Mouse (Mus musculus): Measurements from ENCODE around the gene Syne4. TPM values are rescaled to one million over a fixed set of nuclear protein-coding genes. Genes with fewer than 3 reads are reported as not detected.

Gene Syne4
- polyA plus RNA-seq, 1 experiment, result 0.04 TPM

- Histone ChIP-seq H3K36me3 (ENCODE audit: control insufficient read depth) (no peaks in the 10 kb centered on the region), H3K27me3 (ENCODE audit: control insufficient read depth) (peaks cover 32% of the 10 kb centered on the region), H3K4me1 (ENCODE audit: control insufficient read depth) (no peaks in the 10 kb centered on the region), H3K9me3 (ENCODE audit: control insufficient read depth, low read length) (no peaks in the 10 kb centered on the region), H3K4me3 (replicated peaks) (no peak overlapping the region)
- no peak for TF ChIP-seq GATA1 (IDR thresholded peaks at IDR 0.05; ENCODE audit: low read length)
- no peak for TF ChIP-seq TAL1 (IDR thresholded peaks at IDR 0.05; ENCODE audit: low read length)
These were observed 17.3 kb downstream of the Syne4 start for GRCm38 (mm10) chr7:30331887-30332286.

GRCm38 (mm10) chr7:30332622-30333259 lies 18.1 kb downstream of the Syne4 start:
- H3K9me3 ChIP-seq (ENCODE audit: control insufficient read depth, low read length), result no peaks in the 10 kb centered on the region
- H3K36me3 ChIP-seq (ENCODE audit: control insufficient read depth), result no peaks in the 10 kb centered on the region
- peaks cover 28% of the 10 kb centered on the region for H3K27me3 ChIP-seq (ENCODE audit: control insufficient read depth)
- TF ChIP-seq TAL1 (IDR thresholded peaks at IDR 0.05; ENCODE audit: low read length) (no peak), GATA1 (IDR thresholded peaks at IDR 0.05; ENCODE audit: low read length) (no peak)
- H3K4me1 ChIP-seq (ENCODE audit: control insufficient read depth), result no peaks in the 10 kb centered on the region
- H3K4me3 ChIP-seq (replicated peaks), result no peak overlapping the region

- Histone ChIP-seq H3K36me3 (ENCODE audit: control insufficient read depth) (no peaks in the 10 kb centered on the region), H3K27me3 (ENCODE audit: control insufficient read depth) (peaks cover 28% of the 10 kb centered on the region), H3K9me3 (ENCODE audit: control insufficient read depth, low read length) (no peaks in the 10 kb centered on the region), H3K4me1 (ENCODE audit: control insufficient read depth) (no peaks in the 10 kb centered on the region), H3K4me3 (replicated peaks) (no peak overlapping the region)
- TF ChIP-seq GATA1 (IDR thresholded peaks at IDR 0.05; ENCODE audit: low read length), result no peak
- no peak for TF ChIP-seq TAL1 (IDR thresholded peaks at IDR 0.05; ENCODE audit: low read length)
These were observed 18.8 kb downstream of the Syne4 start for GRCm38 (mm10) chr7:30333436-30333835.

GRCm38 (mm10) chr7:30334563-30334962 lies 20.0 kb downstream of the Syne4 start:
- Histone ChIP-seq H3K4me3 (replicated peaks) (no peak overlapping the region), H3K27me3 (ENCODE audit: control insufficient read depth) (peaks cover 28% of the 10 kb centered on the region)

GRCm38 (mm10) chr7:30335688-30336087 lies 21.1 kb downstream of the Syne4 start:
- Histone ChIP-seq H3K4me1 (ENCODE audit: control insufficient read depth) (no peaks in the 10 kb centered on the region), H3K27me3 (ENCODE audit: control insufficient read depth) (peaks cover 26% of the 10 kb centered on the region), H3K4me3 (replicated peaks) (no peak overlapping the region), H3K9me3 (ENCODE audit: control insufficient read depth, low read length) (no peaks in the 10 kb centered on the region), H3K36me3 (ENCODE audit: control insufficient read depth) (no peaks in the 10 kb centered on the region)
- no peak for TF ChIP-seq TAL1 (IDR thresholded peaks at IDR 0.05; ENCODE audit: low read length)
- TF ChIP-seq GATA1 (IDR thresholded peaks at IDR 0.05; ENCODE audit: low read length), result no peak

More at GRCm38 (mm10) chr7:30334563-30334962, 20.0 kb downstream of the Syne4 start:
- Histone ChIP-seq H3K4me1 (ENCODE audit: control insufficient read depth) (no peaks in the 10 kb centered on the region), H3K36me3 (ENCODE audit: control insufficient read depth) (no peaks in the 10 kb centered on the region), H3K9me3 (ENCODE audit: control insufficient read depth, low read length) (no peaks in the 10 kb centered on the region)
- TF ChIP-seq GATA1 (IDR thresholded peaks at IDR 0.05; ENCODE audit: low read length), result no peak
- TF ChIP-seq TAL1 (IDR thresholded peaks at IDR 0.05; ENCODE audit: low read length), result no peak

- no peak for TF ChIP-seq GATA1 (IDR thresholded peaks at IDR 0.05; ENCODE audit: low read length)
- no peak for TF ChIP-seq TAL1 (IDR thresholded peaks at IDR 0.05; ENCODE audit: low read length)
These were observed 21.8 kb downstream of the Syne4 start for GRCm38 (mm10) chr7:30336384-30336783.

GRCm38 (mm10) chr7:30339432-30340109 lies 25.0 kb downstream of the Syne4 start:
- H3K4me3 ChIP-seq (replicated peaks), result no peak overlapping the region
- no peaks in the 10 kb centered on the region for H3K36me3 ChIP-seq (ENCODE audit: control insufficient read depth)
- H3K9me3 ChIP-seq (ENCODE audit: control insufficient read depth, low read length), result no peaks in the 10 kb centered on the region
- TF ChIP-seq GATA1 (IDR thresholded peaks at IDR 0.05; ENCODE audit: low read length), result no peak
- no peak for TF ChIP-seq TAL1 (IDR thresholded peaks at IDR 0.05; ENCODE audit: low read length)
- no peaks in the 10 kb centered on the region for H3K4me1 ChIP-seq (ENCODE audit: control insufficient read depth)
- H3K27me3 ChIP-seq (ENCODE audit: control insufficient read depth), result peaks cover 11% of the 10 kb centered on the region

More at GRCm38 (mm10) chr7:30336384-30336783, 21.8 kb downstream of the Syne4 start:
- Histone ChIP-seq H3K27me3 (ENCODE audit: control insufficient read depth) (peaks cover 23% of the 10 kb centered on the region), H3K9me3 (ENCODE audit: control insufficient read depth, low read length) (no peaks in the 10 kb centered on the region), H3K36me3 (ENCODE audit: control insufficient read depth) (no peaks in the 10 kb centered on the region), H3K4me1 (ENCODE audit: control insufficient read depth) (no peaks in the 10 kb centered on the region), H3K4me3 (replicated peaks) (no peak overlapping the region)

- Histone ChIP-seq H3K36me3 (ENCODE audit: control insufficient read depth) (no peaks in the 10 kb centered on the region), H3K27me3 (ENCODE audit: control insufficient read depth) (peaks cover 20% of the 10 kb centered on the region), H3K4me1 (ENCODE audit: control insufficient read depth) (no peaks in the 10 kb centered on the region), H3K9me3 (ENCODE audit: control insufficient read depth, low read length) (no peaks in the 10 kb centered on the region), H3K4me3 (replicated peaks) (no peak overlapping the region)
- TF ChIP-seq TAL1 (IDR thresholded peaks at IDR 0.05; ENCODE audit: low read length), result no peak
- no peak for TF ChIP-seq GATA1 (IDR thresholded peaks at IDR 0.05; ENCODE audit: low read length)
These were observed 32.2 kb downstream of the Syne4 start for GRCm38 (mm10) chr7:30346635-30347379.

GRCm38 (mm10) chr7:30347828-30348227 lies 33.2 kb downstream of the Syne4 start:
- TF ChIP-seq GATA1 (IDR thresholded peaks at IDR 0.05; ENCODE audit: low read length) (no peak), TAL1 (IDR thresholded peaks at IDR 0.05; ENCODE audit: low read length) (no peak)
- Histone ChIP-seq H3K4me3 (replicated peaks) (no peak overlapping the region), H3K27me3 (ENCODE audit: control insufficient read depth) (peaks cover 20% of the 10 kb centered on the region)

More at GRCm38 (mm10) chr7:30347828-30348227, 33.2 kb downstream of the Syne4 start:
- no peaks in the 10 kb centered on the region for H3K4me1 ChIP-seq (ENCODE audit: control insufficient read depth)
- no peaks in the 10 kb centered on the region for H3K36me3 ChIP-seq (ENCODE audit: control insufficient read depth)
- H3K9me3 ChIP-seq (ENCODE audit: control insufficient read depth, low read length), result no peaks in the 10 kb centered on the region
